11 mouse cellular contexts compared by ENCODE assay signal in genomic region chr1:156861475-156862043, GRCm38 (mm10). TPM values are rescaled to one million over a fixed set of nuclear protein-coding genes. Genes with fewer than 3 reads are reported as not detected.
DNase-seq lines count a peak whose midpoint lies in the region; ATAC-seq and TF ChIP-seq lines count a peak whose summit lies in the region.
"Had no signal": no experiment of that assay in that cellular context is flagged by ENCODE, and none has a peak within 500 bp of the region (broad histone marks: within the 10 kb centered on the region; RNA-seq: fewer than 3 reads in every experiment).

No protein-coding gene starts in this region.

- H3K27me3 ChIP-seq in lung, embryonic 14.5 days (ENCODE audit: insufficient read depth, low read length), result no peaks in the 10 kb centered on the region
- no peaks in the 10 kb centered on the region for H3K27me3 ChIP-seq in midbrain, embryonic 13.5 days
- H3K27me3 ChIP-seq: embryonic facial prominence, embryonic 12.5 days; heart, embryonic 13.5 days had no signal

- H3K9ac ChIP-seq in lung, embryonic 14.5 days, result no peak overlapping the region
- H3K9ac ChIP-seq in midbrain, embryonic 13.5 days (replicated peaks), result no peak overlapping the region
- H3K9ac ChIP-seq: embryonic facial prominence, embryonic 12.5 days; heart, embryonic 13.5 days had no signal

- no peak overlapping the region for H3K4me2 ChIP-seq in lung, embryonic 14.5 days
- H3K4me2 ChIP-seq in midbrain, embryonic 13.5 days (replicated peaks), result no peak overlapping the region
- H3K4me2 ChIP-seq: embryonic facial prominence, embryonic 12.5 days; heart, embryonic 13.5 days had no signal

- 35% methylated on average over 4 of the region's 4 CpGs for WGBS in lung, embryonic 14.5 days
- WGBS in midbrain, embryonic 13.5 days, result 54% methylated on average over 4 of the region's 4 CpGs

- peaks cover 5% of the 10 kb centered on the region; the same call in 1 of the 2 replicates for H3K4me1 ChIP-seq in lung, embryonic 14.5 days (ENCODE audit: insufficient read depth)
- peaks cover 18% of the 10 kb centered on the region for H3K4me1 ChIP-seq in midbrain, embryonic 13.5 days (replicated peaks)

- ATAC-seq in CD4-positive, CD25-positive, alpha-beta regulatory T cell, adult 4 months, result no peak
- ATAC-seq in lung, embryonic 14.5 days (ENCODE audit: insufficient read depth), result no peak
- peak; percentile 42; the same call in 1 of the 2 replicates for ATAC-seq in neutrophil, adult 5-6 weeks (ENCODE audit: extremely low read depth, insufficient number of reproducible peaks, low FRiP score, poor library complexity, severe bottlenecking)
- no peak for ATAC-seq in midbrain, embryonic 13.5 days
- ATAC-seq: activated CD4-positive, CD25-positive, alpha-beta regulatory T cell, adult 4 months had no signal

- no peaks in the 10 kb centered on the region for H3K36me3 ChIP-seq in lung, embryonic 14.5 days (ENCODE audit: insufficient read depth)
- H3K36me3 ChIP-seq in midbrain, embryonic 13.5 days, result no peaks in the 10 kb centered on the region

- H3K9me3 ChIP-seq in lung, embryonic 14.5 days (ENCODE audit: low read depth, low read length), result no peaks in the 10 kb centered on the region
- no peaks in the 10 kb centered on the region for H3K9me3 ChIP-seq in midbrain, embryonic 13.5 days
- H3K9me3 ChIP-seq: embryonic facial prominence, embryonic 12.5 days; heart, embryonic 13.5 days had no signal

- no peak overlapping the region for H3K27ac ChIP-seq in lung, embryonic 14.5 days (ENCODE audit: low read depth)
- no peak overlapping the region for H3K27ac ChIP-seq in midbrain, embryonic 13.5 days
- H3K27ac ChIP-seq: embryonic facial prominence, embryonic 12.5 days; heart, embryonic 13.5 days had no signal

- H3K4me3 ChIP-seq in lung, embryonic 14.5 days (ENCODE audit: low read depth, low read length), result no peak overlapping the region
- H3K4me3 ChIP-seq in midbrain, embryonic 13.5 days (replicated peaks), result no peak overlapping the region
- H3K4me3 ChIP-seq: embryonic facial prominence, embryonic 12.5 days; heart, embryonic 13.5 days had no signal

- peak; percentile 64 for TF ChIP-seq CTCF in lung, embryonic 14.5 days (IDR thresholded peaks at IDR 0.05; ENCODE audit: low read depth)

- DNase-seq in CD4-positive, CD25-positive, alpha-beta regulatory T cell, adult 2 months (ENCODE audit: low read depth, low spot score), result peak; percentile 10
- no peak for DNase-seq in lung, embryonic 14.5 days
- DNase-seq in lung, postnatal 4 days, result no peak
- DNase-seq in induced T-regulatory cell, adult 2 months (ENCODE audit: low read depth), result peak; percentile 10
- no peak for DNase-seq in right cerebral cortex, adult 18-20 months

RNA-seq across cellular contexts. Expression of gene Angptl1, which starts 23.2 kb away (rescaled TPM):
- polyA plus RNA-seq in CD4-positive, CD25-positive, alpha-beta regulatory T cell, adult 4 months (2017; shearing (Covaris generic)), result 1 to 10 TPM; 1.7 to 2.0 TPM
- polyA plus RNA-seq in lung, embryonic 14.5 days (2014; fragmentation: Nextera tagmentation; extraction: Ambion mirVana), result 1.2 and 1.8 TPM in 2 replicates
- total RNA-seq in neutrophil, adult 5-6 weeks (2017), result 0.98 and 1.3 TPM in 2 replicates
- 0.57 and 0.86 TPM in 2 replicates for polyA plus RNA-seq in midbrain, embryonic 13.5 days (2015; fragmentation: Nextera tagmentation; extraction: Ambion mirVana)

Comparison
In these comparisons a context has a peak if more than half of its experiments do, and no peak if none do; other contexts are left out.
1. DNase-seq: peak in CD4-positive, CD25-positive, alpha-beta regulatory T cell, adult 2 months (single experiment) and induced T-regulatory cell, adult 2 months (single experiment); none in lung, embryonic 14.5 days (single experiment), lung, postnatal 4 days (0 of 2) and right cerebral cortex, adult 18-20 months (single experiment).